Mouse (Mus musculus) lung, adult 2 months (tissue): ENCODE results near the gene Fam209.

Source experiments
- CTCF ChIP-seq: fragments of 200-500 bp; IDR thresholded peaks from 2 replicates; pipeline ENCODE4 v1.5.1; 2011; ENCODE audit warnings: mild to moderate bottlenecking, low read length, control low read depth; ENCODE audit not compliant: insufficient read depth
- POLR2A ChIP-seq: fragments of 200-500 bp; IDR thresholded peaks from 2 replicates; pipeline ENCODE4 v1.6.1; 2011; ENCODE audit warnings: low read depth, mild to moderate bottlenecking, control low read depth, low read length, borderline replicate concordance; ENCODE audit errors: extremely low read depth

DNA sequence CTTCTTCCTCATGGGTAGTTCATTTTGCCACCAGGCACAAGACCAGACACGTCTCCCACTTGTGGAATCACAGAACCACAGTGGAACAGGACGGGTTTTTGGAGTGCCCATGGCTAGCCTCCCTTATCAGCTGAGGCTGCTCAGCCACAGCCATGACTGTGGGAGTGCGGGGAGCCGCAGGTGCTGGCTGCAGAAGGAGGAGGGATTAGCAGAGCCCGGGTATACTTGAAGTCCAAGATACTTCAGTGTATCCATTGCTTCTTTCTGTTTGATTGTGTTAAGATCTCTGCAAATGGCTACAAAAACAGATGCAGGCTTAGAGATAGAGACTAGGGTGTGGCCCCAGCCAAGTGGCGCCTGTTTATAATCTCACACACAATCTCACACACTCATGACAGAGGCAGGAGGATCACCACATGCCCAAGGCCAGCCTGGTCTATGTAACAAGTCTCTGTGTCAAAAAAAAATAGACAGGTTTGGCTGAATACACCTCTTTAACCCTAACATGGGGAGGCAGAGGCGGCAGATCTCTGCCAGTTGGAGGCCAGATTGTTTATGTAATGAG lies 28.5 kb downstream of the Fam209 start:
- no peak for TF ChIP-seq POLR2A
- TF ChIP-seq CTCF: no peak
